Mouse (Mus musculus): ENCODE results near the gene C2cd3. TPM values are rescaled to one million over a fixed set of nuclear protein-coding genes. Genes with fewer than 3 reads are reported as not detected.

C2cd3 gene
- polyA plus RNA-seq, 1 experiment from 2014 or later, result 37.5 TPM

GRCm38 (mm10) chr7:100511602-100512001 lies 139.6 kb downstream of the C2cd3 start:
- no peak for DNase-seq (ENCODE audit: low spot score)
- WGBS, result 84% methylated on average over 8 of the region's 8 CpGs
- Histone ChIP-seq H3K4me1 (peaks cover 3% of the 10 kb centered on the region; the same call in 1 of the 2 replicates), H3K27ac (replicated peaks) (no peak overlapping the region), H3K4me3 (no peak overlapping the region), H3K36me3 (replicated peaks) (no peaks in the 10 kb centered on the region), H3K27me3 (replicated peaks; ENCODE audit: low read depth, poor library complexity, severe bottlenecking) (peaks cover 19% of the 10 kb centered on the region; the same call in 1 of the 2 replicates), H3K9me3 (no peaks in the 10 kb centered on the region)

- DNase-seq (ENCODE audit: low spot score), result peak; percentile 14
Observed at GRCm38 (mm10) chr7:100514573-100514972, 142.5 kb downstream of the C2cd3 start, which contains the start of gene Dnajb13. TSS of gene Dnajb13 (minus strand) at chr7:100514960.

More at GRCm38 (mm10) chr7:100514573-100514972, 142.5 kb downstream of the C2cd3 start, which contains the start of gene Dnajb13:
- H3K27me3 ChIP-seq (replicated peaks; ENCODE audit: low read depth, poor library complexity, severe bottlenecking), result peaks cover 19% of the 10 kb centered on the region; the same call in 1 of the 2 replicates
- H3K4me3 ChIP-seq, result no peak within 1 kb of the TSS
- H3K4me1 ChIP-seq, result peaks cover 3% of the 10 kb centered on the region; the same call in 1 of the 2 replicates
- H3K36me3 ChIP-seq (replicated peaks), result no peaks in the 10 kb centered on the region
- 54% methylated on average over 11 of the region's 11 CpGs for WGBS
- H3K27ac ChIP-seq (replicated peaks), result no peak within 1 kb of the TSS
- H3K9me3 ChIP-seq, result no peaks in the 10 kb centered on the region

Other genes with a start within 250 kb of the C2cd3 start
- 27.0 and 28.3 TPM in 2 replicates for gene Lipt2, start 213.0 kb upstream of the C2cd3 start, polyA plus RNA-seq (2016; fragmentation: Nextera tagmentation; extraction: Ambion mirVana)
- 17.0 and 19.7 TPM in 2 replicates for gene Kcne3, start 195.7 kb upstream of the C2cd3 start, polyA plus RNA-seq (2016; fragmentation: Nextera tagmentation; extraction: Ambion mirVana)
- gene Pgm2l1, start 144.8 kb upstream of the C2cd3 start, polyA plus RNA-seq (2016; fragmentation: Nextera tagmentation; extraction: Ambion mirVana), result 4.0 and 4.4 TPM in 2 replicates
- 1.6 and 2.3 TPM in 2 replicates for gene P4ha3, start 86.7 kb upstream of the C2cd3 start, polyA plus RNA-seq (2016; fragmentation: Nextera tagmentation; extraction: Ambion mirVana)
- gene Ppme1, start 74 bp downstream of the C2cd3 start, polyA plus RNA-seq (2016; fragmentation: Nextera tagmentation; extraction: Ambion mirVana), result 83.0 and 88.8 TPM in 2 replicates
- 0.11 TPM in 1 of 2 replicates, not detected in the other for gene Ucp3, start 100.8 kb downstream of the C2cd3 start, polyA plus RNA-seq (2016; fragmentation: Nextera tagmentation; extraction: Ambion mirVana)
- gene Ucp2, start 121.1 kb downstream of the C2cd3 start, polyA plus RNA-seq (2016; fragmentation: Nextera tagmentation; extraction: Ambion mirVana), result 101 and 105 TPM in 2 replicates
- gene Dnajb13, start 142.7 kb downstream of the C2cd3 start, polyA plus RNA-seq (2016; fragmentation: Nextera tagmentation; extraction: Ambion mirVana), result 0.27 and 0.38 TPM in 2 replicates
- gene Coa4, start 164.8 kb downstream of the C2cd3 start, polyA plus RNA-seq (2016; fragmentation: Nextera tagmentation; extraction: Ambion mirVana), result 17.8 and 19.3 TPM in 2 replicates
- gene Rab6a, start 235.2 kb downstream of the C2cd3 start, polyA plus RNA-seq (2016; fragmentation: Nextera tagmentation; extraction: Ambion mirVana), result 92.1 and 92.3 TPM in 2 replicates
- 56.6 and 58.2 TPM in 2 replicates for gene Mrpl48, start 236.1 kb downstream of the C2cd3 start, polyA plus RNA-seq (2016; fragmentation: Nextera tagmentation; extraction: Ambion mirVana)

Data from embryonic facial prominence, embryonic 10.5 days (tissue).